Mouse (Mus musculus) mouse trophoblast stem cell (cell line): ENCODE data around the gene Chd1.

Source experiments
- in situ Hi-C, 2 experiments: fragments of 300-500 bp; cut with MseI, MboI; formaldehyde crosslinking; loops; 2 replicates in 1 of 2; 3 replicates in 1 of 2; pipeline ENCODE4 v1.15.1; 2025

The Chd1 gene

DNA sequence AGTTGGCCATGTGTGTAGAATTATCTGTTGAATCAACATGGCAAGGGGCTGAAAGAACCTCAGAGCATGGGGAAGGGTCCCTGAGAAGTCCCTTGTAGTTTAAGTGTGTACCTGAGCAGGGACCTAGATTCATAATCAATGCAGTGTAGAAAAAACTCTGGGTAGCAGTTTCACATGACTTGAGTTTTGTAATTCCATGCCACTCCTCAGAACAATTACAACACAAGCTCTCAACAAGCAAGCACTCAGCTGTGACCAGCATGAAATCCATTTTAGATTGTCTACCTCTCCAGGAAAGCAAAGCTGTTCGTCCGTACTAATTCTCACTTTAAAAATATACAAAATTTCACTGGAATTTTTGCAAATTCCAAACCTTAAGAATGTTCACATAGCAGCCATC is 105.2 kb downstream of the Chd1 start:
- in situ Hi-C loops, result no loop called here

- in situ Hi-C loops, result no loop called here
These were observed 107.5 kb downstream of the Chd1 start for GRCm38 (mm10) chr17:15812136-15812778.

- in situ Hi-C loops, result no loop called here
These were observed 109.0 kb downstream of the Chd1 start for GRCm38 (mm10) chr17:15813658-15814212.

GRCm38 (mm10) chr17:15815312-15816018 is 110.7 kb downstream of the Chd1 start:
- in situ Hi-C loops, result no loop called here

DNA sequence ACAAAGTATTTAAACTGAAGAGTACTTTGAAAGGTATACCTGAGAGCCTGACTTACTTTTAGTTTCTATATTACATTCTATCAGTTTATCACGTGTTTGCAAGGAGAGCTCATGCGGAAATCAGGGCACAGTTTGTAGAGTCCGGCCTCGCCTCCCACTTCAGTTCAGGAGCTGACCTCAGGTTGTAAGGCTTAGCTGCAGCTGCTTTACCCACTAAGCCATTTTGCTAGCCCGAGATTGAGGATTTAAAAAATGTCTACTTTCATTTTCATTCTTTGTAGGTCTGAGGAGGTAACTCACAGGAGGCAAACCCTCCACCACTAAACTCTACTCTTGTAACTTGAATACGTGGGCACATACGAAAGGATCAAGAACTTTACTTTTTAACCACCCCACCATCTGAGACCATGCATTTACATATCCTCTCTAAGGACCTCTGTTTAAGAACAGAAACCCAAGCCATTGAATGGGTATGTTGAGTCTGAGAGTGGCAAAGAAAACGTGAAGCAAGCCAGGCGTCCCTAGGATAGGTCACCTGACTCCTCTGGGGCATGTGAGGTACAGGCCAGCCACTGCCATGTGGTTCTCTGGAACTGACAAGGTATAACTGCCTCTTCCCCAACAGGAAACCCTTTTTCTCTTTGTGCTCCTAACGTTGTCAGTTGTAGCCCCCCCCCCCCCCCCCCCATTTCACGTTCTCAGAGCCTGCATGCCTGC is 111.8 kb downstream of the Chd1 start:
- in situ Hi-C loops, result no loop called here

- in situ Hi-C loops, result no loop called here
These were observed 112.3 kb downstream of the Chd1 start for GRCm38 (mm10) chr17:15817096-15817450.

GRCm38 (mm10) chr17:15817634-15818033 is 112.9 kb downstream of the Chd1 start:
- in situ Hi-C loops, result no loop called here

GRCm38 (mm10) chr17:15818372-15818771 is 113.6 kb downstream of the Chd1 start:
- in situ Hi-C loops, result no loop called here

GRCm38 (mm10) chr17:15820146-15820545 is 115.4 kb downstream of the Chd1 start:
- in situ Hi-C loops, result no loop called here

DNA sequence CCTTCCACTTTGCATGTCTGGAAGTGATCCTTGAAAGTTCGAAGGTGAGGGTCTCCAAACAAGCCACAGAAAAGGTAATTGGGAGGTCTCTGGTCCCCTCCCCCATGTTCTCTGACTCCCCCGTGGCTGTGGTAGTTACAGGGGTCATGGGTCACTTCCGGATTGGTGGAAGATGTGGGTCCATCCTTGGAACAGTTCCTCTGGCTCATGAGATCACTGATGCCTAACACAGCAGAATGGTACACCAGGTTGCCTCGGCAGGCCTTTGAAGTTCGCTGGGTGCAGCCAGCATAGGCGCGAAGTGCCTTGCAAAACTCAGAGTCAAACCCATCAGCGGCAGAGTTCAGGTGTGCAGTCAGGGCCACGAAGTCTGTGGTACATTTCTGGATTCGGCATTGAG is 116.0 kb downstream of the Chd1 start:
- in situ Hi-C loops, result no loop called here

DNA sequence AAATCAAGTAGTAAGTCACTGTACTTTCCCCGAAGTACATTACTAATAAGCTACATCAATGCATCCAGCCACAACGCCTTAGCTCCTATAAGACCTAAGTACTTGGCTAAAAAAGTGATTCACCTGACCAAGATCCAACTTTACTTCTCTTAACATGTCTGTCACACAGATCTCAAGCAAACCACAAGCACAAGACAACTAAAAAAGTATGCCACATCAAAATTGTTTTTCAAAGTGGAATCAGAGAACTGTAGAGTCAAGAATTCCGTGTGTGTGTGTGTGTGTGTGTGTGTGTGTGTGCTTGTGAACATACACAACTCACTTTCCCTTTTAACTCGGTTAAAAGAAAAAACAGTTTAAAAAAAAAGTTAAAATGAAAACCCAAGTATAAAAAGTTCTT is 116.9 kb downstream of the Chd1 start:
- in situ Hi-C loops, result no loop called here
